Comparison of ENCODE assay signal across 7 mouse cellular contexts in genomic region chr6:146685781-146686308, GRCm38 (mm10). TPM values are rescaled to one million over a fixed set of nuclear protein-coding genes. Genes with fewer than 3 reads are reported as not detected.
DNase-seq lines count a peak whose midpoint lies in the region; ATAC-seq and TF ChIP-seq lines count a peak whose summit lies in the region.

No protein-coding gene starts in this region.

- 7% methylated on average over 17 of the region's 17 CpGs for WGBS in heart, postnatal 0 days
- WGBS in lung, embryonic 16.5 days: 36% methylated on average over 17 of the region's 17 CpGs

- H3K4me3 ChIP-seq in heart, postnatal 0 days (ENCODE audit: low read depth, low read length): no peak overlapping the region
- peak overlapping the region; percentile 9; the same call in 1 of the 2 replicates for H3K4me3 ChIP-seq in lung, embryonic 16.5 days (ENCODE audit: low read length)

- peaks cover 7% of the 10 kb centered on the region for H3K9me3 ChIP-seq in heart, postnatal 0 days (replicated peaks; ENCODE audit: control insufficient read depth, low read length)
- no peaks in the 10 kb centered on the region; the same call in 1 of the 2 replicates for H3K9me3 ChIP-seq in lung, embryonic 16.5 days (ENCODE audit: control insufficient read depth, low read length)

- peaks cover 37% of the 10 kb centered on the region for H3K4me1 ChIP-seq in heart, postnatal 0 days (ENCODE audit: control insufficient read depth, insufficient read depth)
- no peaks in the 10 kb centered on the region for H3K4me1 ChIP-seq in lung, embryonic 16.5 days (replicated peaks; ENCODE audit: control insufficient read depth, insufficient read depth, low read length)

- TF ChIP-seq EP300 in heart, postnatal 0 days (IDR thresholded peaks at IDR 0.05; ENCODE audit: low read depth): no peak

- no peak overlapping the region for H3K9ac ChIP-seq in heart, postnatal 0 days (replicated peaks; ENCODE audit: low read depth, low read length)
- no peak overlapping the region for H3K9ac ChIP-seq in lung, embryonic 16.5 days (ENCODE audit: low read length)

- no peaks in the 10 kb centered on the region for H3K36me3 ChIP-seq in heart, postnatal 0 days (replicated peaks; ENCODE audit: control insufficient read depth, insufficient read depth, low read length)
- no peaks in the 10 kb centered on the region for H3K36me3 ChIP-seq in lung, embryonic 16.5 days (ENCODE audit: control insufficient read depth, insufficient read depth, low read length)

- peak; percentile 45 for ATAC-seq in CD4-positive, CD25-positive, alpha-beta regulatory T cell, adult 4 months
- peak; percentile 91 for ATAC-seq in heart, postnatal 0 days (ENCODE audit: insufficient read depth, low read depth)
- ATAC-seq in lung, embryonic 16.5 days (ENCODE audit: low read depth): peak; percentile 90

- peak overlapping the region; percentile 93 for H3K27ac ChIP-seq in heart, postnatal 0 days (ENCODE audit: low read depth)
- H3K27ac ChIP-seq in lung, embryonic 16.5 days (ENCODE audit: low read length): no peak overlapping the region

- DNase-seq in A20 (ENCODE audit: low read depth, low spot score): peak; percentile 63
- peak; percentile 32 for DNase-seq in c-Kit-positive CD71-positive TER-119-negative erythroid progenitor cells, embryonic 14.5 days (ENCODE audit: low read depth)
- DNase-seq in heart, postnatal 0 days (ENCODE audit: low spot score): peak; percentile 92
- DNase-seq in testis, postnatal 10 days (ENCODE audit: low spot score): peak; percentile 70
- DNase-seq in ovary, postnatal 14 days (ENCODE audit: low spot score): no peak

- peak overlapping the region; percentile 32; the same call in 1 of the 2 replicates for H3K4me2 ChIP-seq in heart, postnatal 0 days (ENCODE audit: low read depth, low read length)
- H3K4me2 ChIP-seq in lung, embryonic 16.5 days (ENCODE audit: low read depth, low read length): peak overlapping the region; percentile 17

- peak; percentile 72 for TF ChIP-seq CTCF in heart, postnatal 0 days (IDR thresholded peaks at IDR 0.05; ENCODE audit: low read depth)

- no peaks in the 10 kb centered on the region for H3K27me3 ChIP-seq in heart, postnatal 0 days (ENCODE audit: control insufficient read depth, insufficient read depth, low read length)
- H3K27me3 ChIP-seq in lung, embryonic 16.5 days (ENCODE audit: control insufficient read depth, insufficient read depth, low read depth, low read length): no peaks in the 10 kb centered on the region

RNA-seq across cellular contexts. Expression of gene Stk38l, which starts 39.0 kb away (rescaled TPM):
- 10 to 100 TPM; 18.7 to 19.9 TPM for polyA plus RNA-seq in CD4-positive, CD25-positive, alpha-beta regulatory T cell, adult 4 months (2017; shearing (Covaris generic))
- total RNA-seq in heart, postnatal 0 days (2014; rRNA removed; ENCODE audit: low replicate concordance): 9.9 and 13.4 TPM in 2 replicates
- 17.7 and 20.5 TPM in 2 replicates for polyA plus RNA-seq in heart, postnatal 0 days (2015; fragmentation: Nextera tagmentation; extraction: Ambion mirVana)
- polyA plus RNA-seq in lung, embryonic 16.5 days (2015; fragmentation: Nextera tagmentation; extraction: Ambion mirVana): 13.5 and 15.6 TPM in 2 replicates

RNA-seq across cellular contexts. Expression of gene Tm7sf3, which starts 43.2 kb away (rescaled TPM):
- 1 to 10 TPM; 3.8 to 4.2 TPM for polyA plus RNA-seq in CD4-positive, CD25-positive, alpha-beta regulatory T cell, adult 4 months (2017; shearing (Covaris generic))
- 39.5 and 41.7 TPM in 2 replicates for total RNA-seq in heart, postnatal 0 days (2014; rRNA removed; ENCODE audit: low replicate concordance)
- 24.9 and 27.3 TPM in 2 replicates for polyA plus RNA-seq in heart, postnatal 0 days (2015; fragmentation: Nextera tagmentation; extraction: Ambion mirVana)
- polyA plus RNA-seq in lung, embryonic 16.5 days (2015; fragmentation: Nextera tagmentation; extraction: Ambion mirVana): 27.0 and 29.9 TPM in 2 replicates

RNA-seq across cellular contexts. Expression of gene Med21, which starts 43.5 kb away (rescaled TPM):
- 10 to 100 TPM; 54.1 to 67.2 TPM for polyA plus RNA-seq in CD4-positive, CD25-positive, alpha-beta regulatory T cell, adult 4 months (2017; shearing (Covaris generic))
- 85.9 and 86.8 TPM in 2 replicates for total RNA-seq in heart, postnatal 0 days (2014; rRNA removed; ENCODE audit: low replicate concordance)
- 139 and 145 TPM in 2 replicates for polyA plus RNA-seq in heart, postnatal 0 days (2015; fragmentation: Nextera tagmentation; extraction: Ambion mirVana)
- 146 and 159 TPM in 2 replicates for polyA plus RNA-seq in lung, embryonic 16.5 days (2015; fragmentation: Nextera tagmentation; extraction: Ambion mirVana)
